Mouse (Mus musculus) neural tube, embryonic 10.5 days (tissue): ENCODE data around the gene Pdhx.

ENCODE experiments used
- DNase-seq: peaks from one replicate; pipeline ENCODE4 v3.0.0-alpha.2; 2017; ENCODE audit warnings: low spot score; ENCODE audit errors: extremely low spot score

The Pdhx gene

GRCm38 (mm10) chr2:103073219-103073982 lies at the start of gene Pdhx, which contains the start of gene Apip:
Gene Pdhx (minus strand): TSS chr2:103073513.
Gene Apip (plus strand): TSS chr2:103073675.
- DNase-seq: peak; percentile 99

- no peak for DNase-seq
Observed at GRCm38 (mm10) chr2:103119197-103119854, 46.0 kb upstream of the Pdhx start.

- DNase-seq: no peak
Observed at GRCm38 (mm10) chr2:103118324-103119196, 45.2 kb upstream of the Pdhx start.

GRCm38 (mm10) chr2:103117212-103117611 lies 43.9 kb upstream of the Pdhx start:
- DNase-seq: no peak

- DNase-seq: no peak
Observed at GRCm38 (mm10) chr2:103111669-103112068, 38.4 kb upstream of the Pdhx start.

GRCm38 (mm10) chr2:103106172-103106571 lies 32.9 kb upstream of the Pdhx start:
- DNase-seq: no peak

- DNase-seq: no peak
Observed at GRCm38 (mm10) chr2:103102595-103102994, 29.3 kb upstream of the Pdhx start.

- no peak for DNase-seq
Observed at GRCm38 (mm10) chr2:103089521-103089920, 16.2 kb upstream of the Pdhx start.

- DNase-seq: no peak
Observed at GRCm38 (mm10) chr2:103088099-103088498, 14.8 kb upstream of the Pdhx start.

GRCm38 (mm10) chr2:103086432-103086831 lies 13.1 kb upstream of the Pdhx start:
- DNase-seq: no peak

GRCm38 (mm10) chr2:103085633-103086032 lies 12.3 kb upstream of the Pdhx start:
- DNase-seq: no peak

- DNase-seq: no peak
Observed at GRCm38 (mm10) chr2:103084451-103084850, 11.1 kb upstream of the Pdhx start.

GRCm38 (mm10) chr2:103082853-103083252 lies 9.5 kb upstream of the Pdhx start:
- no peak for DNase-seq

- no peak for DNase-seq
Observed at GRCm38 (mm10) chr2:103081706-103082105, 8.4 kb upstream of the Pdhx start.

GRCm38 (mm10) chr2:103081117-103081516 lies 7.8 kb upstream of the Pdhx start:
- no peak for DNase-seq

- no peak for DNase-seq
Observed at GRCm38 (mm10) chr2:103070586-103070985, 2.7 kb downstream of the Pdhx start.

- DNase-seq: no peak
Observed at GRCm38 (mm10) chr2:103069752-103070405, 3.4 kb downstream of the Pdhx start.

GRCm38 (mm10) chr2:103068602-103069001 lies 4.7 kb downstream of the Pdhx start:
- no peak for DNase-seq

GRCm38 (mm10) chr2:103067552-103068207 lies 5.6 kb downstream of the Pdhx start:
- DNase-seq: no peak

- no peak for DNase-seq
Observed at GRCm38 (mm10) chr2:103066683-103067551, 6.4 kb downstream of the Pdhx start.
